Mouse (Mus musculus) intestine, embryonic 16.5 days (tissue): ENCODE results near the gene Fam89a. TPM values are rescaled to one million over a fixed set of nuclear protein-coding genes. Genes with fewer than 3 reads are reported as not detected.

ENCODE experiments used
- ATAC-seq: fragments of 200-750 bp; cut with Nextera tagmentation; 2 replicates; pipeline ENCODE4 v1.8.0; 2017; ENCODE audit warnings: moderate TSS enrichment, moderate library complexity
- H3K27ac ChIP-seq: fragments of 300-500 bp; sonication (generic); 2 replicates; pipeline ENCODE4 v1.5.1; 2014; ENCODE audit warnings: mild to moderate bottlenecking, low read length
- H3K27me3 ChIP-seq: fragments of 300-500 bp; sonication (generic); replicated peaks from 2 replicates; pipeline ENCODE4 v1.6.1; 2014; ENCODE audit warnings: low read length, control low read depth, mixed read lengths; ENCODE audit not compliant: control insufficient read depth, insufficient read depth
- H3K36me3 ChIP-seq: fragments of 300-500 bp; sonication (generic); 2 replicates; pipeline ENCODE4 v1.6.1; 2014; ENCODE audit warnings: low read length, control low read depth; ENCODE audit not compliant: control insufficient read depth, insufficient read depth
- H3K4me1 ChIP-seq: fragments of 300-500 bp; sonication (generic); 2 replicates; pipeline ENCODE4 v1.6.1; 2014; ENCODE audit warnings: low read length, control low read depth, mixed read lengths; ENCODE audit not compliant: control insufficient read depth, insufficient read depth
- H3K4me2 ChIP-seq: fragments of 300-500 bp; sonication (generic); 2 replicates; pipeline ENCODE4 v1.6.1; 2014; ENCODE audit warnings: low read depth, low read length, control low read depth
- H3K4me3 ChIP-seq: fragments of 300-500 bp; sonication (generic); 2 replicates; pipeline ENCODE4 v1.5.1; 2014; ENCODE audit warnings: mild to moderate bottlenecking, low read length
- H3K9ac ChIP-seq: fragments of 300-500 bp; sonication (generic); 2 replicates; pipeline ENCODE4 v1.6.1; 2014; ENCODE audit warnings: low read depth, low read length
- H3K9me3 ChIP-seq: fragments of 300-500 bp; sonication (generic); 2 replicates; pipeline ENCODE4 v1.6.1; 2016; ENCODE audit warnings: low read length, control low read depth; ENCODE audit not compliant: control insufficient read depth
- WGBS: fragments of 180-500 bp; shearing (Covaris S2); extraction: QIAGEN DNeasy Blood & Tissue Kit; methylation state at CpG from one replicate; pipeline ENCODE4 v1.1.7; 2014; 5-methylcytosine and 5-hydroxymethylcytosine counted together
- polyA plus RNA-seq: library from polyadenylated mRNA; unstranded; fragments of >200 nt; fragmentation: Nextera tagmentation; extraction: Ambion mirVana; gene quantifications from 2 replicates; pipeline ENCODE4 v1.2.1, GENCODE M21; 2015

Fam89a gene
- polyA plus RNA-seq, 1 experiment from 2014 or later = 2.9 TPM

DNA sequence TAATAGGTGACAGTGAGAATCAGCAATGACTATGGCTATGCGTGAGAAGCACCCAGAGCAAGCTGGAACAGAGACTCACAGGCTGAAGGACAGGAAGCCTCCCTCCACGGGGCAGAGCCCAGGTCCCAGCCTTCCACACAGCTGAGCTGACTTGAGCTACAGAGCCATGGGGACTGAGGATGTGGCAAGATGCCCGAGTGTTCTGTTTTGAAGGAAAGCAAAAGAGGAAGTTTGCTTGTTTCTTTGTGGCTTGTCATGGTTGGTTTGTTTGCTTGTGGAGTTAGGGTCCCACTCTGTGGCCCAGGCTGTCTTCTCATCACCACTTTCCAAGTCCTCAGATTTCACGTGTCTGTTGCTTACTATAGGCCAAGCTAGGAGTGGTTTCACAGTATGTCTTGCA, 39.0 kb upstream of the Fam89a start:
- H3K9ac ChIP-seq = no peak overlapping the region
- 72% methylated on average over 4 of the region's 4 CpGs for WGBS
- H3K36me3 ChIP-seq = no peaks in the 10 kb centered on the region
- no peak overlapping the region for H3K27ac ChIP-seq
- no peak overlapping the region for H3K4me3 ChIP-seq
- ATAC-seq = no peak
- peaks cover 29% of the 10 kb centered on the region for H3K4me1 ChIP-seq
- no peaks in the 10 kb centered on the region for H3K9me3 ChIP-seq
- no peak overlapping the region for H3K4me2 ChIP-seq
- peaks cover 50% of the 10 kb centered on the region for H3K27me3 ChIP-seq

DNA sequence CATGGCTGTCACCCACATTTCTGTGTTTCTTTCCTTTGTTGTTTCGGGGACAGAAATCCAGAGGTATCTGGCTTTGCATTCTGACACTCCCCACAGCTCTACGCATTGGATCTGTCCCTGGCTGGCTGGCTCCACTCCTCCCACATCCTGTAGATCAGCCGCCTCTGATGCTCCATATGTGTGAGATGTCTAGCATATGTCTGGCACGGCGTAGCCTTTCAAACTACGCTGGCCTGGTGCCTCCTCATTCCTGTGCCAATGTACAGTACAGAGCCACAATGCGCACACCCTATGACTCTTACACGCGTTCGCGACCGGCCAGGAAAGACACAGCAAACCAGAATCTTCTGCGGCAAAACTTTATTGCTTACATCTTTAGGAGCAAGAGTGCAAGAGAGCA, 33.0 kb upstream of the Fam89a start:
- 89% methylated on average over 13 of the region's 13 CpGs for WGBS
- H3K4me1 ChIP-seq = no peaks in the 10 kb centered on the region; the same call in 1 of the 2 replicates

GRCm38 (mm10) chr8:124783228-124783627, 31.6 kb upstream of the Fam89a start:
- no peak overlapping the region for H3K27ac ChIP-seq
- no peak overlapping the region for H3K4me2 ChIP-seq
- no peak for ATAC-seq
- H3K4me3 ChIP-seq = no peak overlapping the region
- WGBS = 85% methylated on average over 15 of the region's 15 CpGs
- H3K36me3 ChIP-seq = no peaks in the 10 kb centered on the region
- H3K9ac ChIP-seq = no peak overlapping the region
- H3K9me3 ChIP-seq = no peaks in the 10 kb centered on the region
- no peaks in the 10 kb centered on the region; the same call in 1 of the 2 replicates for H3K4me1 ChIP-seq
- H3K27me3 ChIP-seq = no peaks in the 10 kb centered on the region; the same call in 1 of the 2 replicates

More for the DNA sequence above, 33.0 kb upstream of the Fam89a start:
- Histone ChIP-seq H3K36me3 (no peaks in the 10 kb centered on the region), H3K9ac (no peak overlapping the region), H3K4me3 (no peak overlapping the region), H3K9me3 (no peaks in the 10 kb centered on the region), H3K27ac (no peak overlapping the region), H3K4me2 (no peak overlapping the region), H3K27me3 (no peaks in the 10 kb centered on the region; the same call in 1 of the 2 replicates)
- no peak for ATAC-seq

DNA sequence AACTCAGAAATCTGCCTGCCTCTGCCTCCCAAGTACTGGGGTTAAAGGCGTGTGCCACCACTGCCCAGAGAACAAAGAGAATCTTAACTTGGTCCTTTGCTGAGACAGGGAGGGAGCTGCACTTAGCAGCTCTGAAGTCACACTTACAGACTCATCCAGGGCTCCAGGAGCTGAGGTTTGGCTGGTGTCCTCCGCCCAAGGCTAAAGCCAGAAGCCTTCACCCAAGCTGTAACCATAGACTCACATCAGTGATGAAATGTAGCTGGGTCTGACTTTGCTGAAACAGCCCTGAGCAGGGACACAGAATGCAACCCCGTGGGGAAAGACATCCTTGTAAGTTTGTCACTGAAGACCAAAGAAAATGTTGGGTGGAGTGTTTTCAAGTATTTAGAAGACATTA, 30.8 kb upstream of the Fam89a start:
- no peak for ATAC-seq
- WGBS = 80% methylated on average over 3 of the region's 3 CpGs
- no peaks in the 10 kb centered on the region; the same call in 1 of the 2 replicates for H3K4me1 ChIP-seq
- H3K9ac ChIP-seq = no peak overlapping the region
- no peaks in the 10 kb centered on the region for H3K36me3 ChIP-seq
- H3K4me2 ChIP-seq = no peak overlapping the region
- no peak overlapping the region for H3K4me3 ChIP-seq
- H3K9me3 ChIP-seq = no peaks in the 10 kb centered on the region
- no peak overlapping the region for H3K27ac ChIP-seq
- no peaks in the 10 kb centered on the region; the same call in 1 of the 2 replicates for H3K27me3 ChIP-seq

- Histone ChIP-seq H3K9me3 (no peaks in the 10 kb centered on the region), H3K4me3 (no peak overlapping the region), H3K9ac (no peak overlapping the region), H3K36me3 (no peaks in the 10 kb centered on the region), H3K27ac (no peak overlapping the region), H3K4me1 (peaks cover 3% of the 10 kb centered on the region; the same call in 1 of the 2 replicates), H3K27me3 (no peaks in the 10 kb centered on the region), H3K4me2 (no peak overlapping the region)
- peak; percentile 66; the same call in 1 of the 2 replicates for ATAC-seq
- WGBS = 9% methylated on average over 7 of the region's 7 CpGs
These were observed 28.6 kb upstream of the Fam89a start for GRCm38 (mm10) chr8:124780236-124780635.

DNA sequence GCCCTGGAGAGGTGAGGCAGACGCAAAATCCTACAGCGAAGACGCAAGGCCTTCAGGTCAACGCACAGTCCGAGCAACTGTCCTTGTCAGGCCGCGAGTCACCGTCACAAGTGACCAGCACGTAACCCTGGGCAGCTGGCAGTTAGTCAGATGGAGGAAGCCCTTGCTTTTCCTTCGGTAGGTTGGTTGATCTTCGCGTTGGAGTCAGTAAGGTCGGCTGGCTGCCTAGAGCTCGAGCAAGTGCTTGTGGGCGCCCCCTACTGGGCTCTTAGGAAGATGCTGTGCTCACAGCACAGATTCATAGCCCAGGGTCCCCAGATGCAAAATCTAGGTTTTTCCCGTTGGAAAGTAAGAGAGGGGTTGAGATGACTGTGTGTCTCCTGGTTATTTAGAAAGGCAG, 24.1 kb upstream of the Fam89a start:
- 12% methylated on average over 16 of the region's 16 CpGs for whole genome bisulfite sequencing
- Histone ChIP-seq H3K27me3 (no peaks in the 10 kb centered on the region), H3K4me1 (peaks cover 3% of the 10 kb centered on the region; the same call in 1 of the 2 replicates), H3K9ac (no peak overlapping the region), H3K4me3 (peak overlapping the region; percentile 16; the same call in 1 of the 2 replicates), H3K27ac (no peak overlapping the region), H3K36me3 (no peaks in the 10 kb centered on the region), H3K9me3 (no peaks in the 10 kb centered on the region), H3K4me2 (peak overlapping the region; percentile 50)
- no peak for ATAC-seq

- WGBS = 42% methylated on average over 2 of the region's 2 CpGs
- Histone ChIP-seq H3K27ac (no peak overlapping the region), H3K4me3 (no peak overlapping the region), H3K9me3 (no peaks in the 10 kb centered on the region), H3K9ac (no peak overlapping the region), H3K4me1 (peaks cover 3% of the 10 kb centered on the region; the same call in 1 of the 2 replicates), H3K36me3 (no peaks in the 10 kb centered on the region), H3K27me3 (no peaks in the 10 kb centered on the region), H3K4me2 (no peak overlapping the region)
- no peak for ATAC-seq
These were observed 20.8 kb upstream of the Fam89a start for GRCm38 (mm10) chr8:124772389-124772788.

DNA sequence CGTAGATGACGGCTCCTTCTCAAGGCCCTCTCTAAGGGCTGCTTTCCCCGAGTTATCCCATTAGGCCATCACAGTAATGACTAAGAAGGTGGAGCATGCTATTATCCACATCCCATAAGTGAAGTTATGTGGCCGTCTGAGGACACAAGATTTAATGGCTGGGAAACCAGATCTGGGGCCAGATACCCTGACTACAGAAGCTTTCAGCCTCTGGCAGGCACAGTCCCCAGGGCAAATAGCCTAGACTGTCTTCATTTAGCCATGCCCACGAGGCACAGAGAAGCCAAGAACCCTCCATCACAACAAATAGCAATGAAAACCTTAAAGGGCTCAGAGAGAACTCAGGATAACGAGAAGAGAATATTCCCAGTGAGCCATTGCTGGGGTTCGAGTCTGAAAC, 11.4 kb upstream of the Fam89a start:
- ATAC-seq = no peak
- H3K36me3 ChIP-seq = no peaks in the 10 kb centered on the region
- no peak overlapping the region for H3K27ac ChIP-seq
- H3K4me1 ChIP-seq = no peaks in the 10 kb centered on the region
- H3K4me2 ChIP-seq = no peak overlapping the region
- H3K4me3 ChIP-seq = no peak overlapping the region
- no peak overlapping the region for H3K9ac ChIP-seq
- no peaks in the 10 kb centered on the region for H3K9me3 ChIP-seq
- WGBS = 70% methylated on average over 7 of the region's 7 CpGs
- no peaks in the 10 kb centered on the region for H3K27me3 ChIP-seq

GRCm38 (mm10) chr8:124758544-124758943, 6.9 kb upstream of the Fam89a start:
- Histone ChIP-seq H3K9me3 (no peaks in the 10 kb centered on the region), H3K27me3 (no peaks in the 10 kb centered on the region), H3K4me1 (peaks cover 14% of the 10 kb centered on the region), H3K36me3 (no peaks in the 10 kb centered on the region), H3K4me2 (no peak overlapping the region), H3K27ac (no peak overlapping the region), H3K4me3 (no peak overlapping the region), H3K9ac (no peak overlapping the region)
- WGBS = 42% methylated on average over 3 of the region's 3 CpGs
- no peak for ATAC-seq

DNA sequence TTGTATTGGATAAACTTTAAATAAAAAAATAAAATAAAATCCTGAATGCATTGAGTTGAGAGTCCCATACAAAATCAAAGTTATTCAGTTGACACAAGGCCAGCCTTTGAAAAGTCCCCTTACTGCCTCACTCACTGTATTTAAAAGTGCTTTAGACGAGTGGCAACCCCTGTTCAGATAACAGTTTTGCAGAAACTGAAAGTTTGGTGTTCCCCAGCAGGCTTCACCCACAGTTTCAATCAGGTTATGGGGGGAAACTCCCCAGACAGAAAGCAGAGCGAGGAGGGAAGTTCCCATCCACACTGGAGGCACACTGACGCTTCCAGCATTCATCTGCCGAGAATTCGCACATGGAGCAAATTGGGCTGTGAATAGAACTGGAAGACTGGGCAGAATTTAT, 5.0 kb upstream of the Fam89a start:
- H3K9me3 ChIP-seq = no peaks in the 10 kb centered on the region
- no peak for ATAC-seq
- H3K4me2 ChIP-seq = no peak overlapping the region
- no peak overlapping the region for H3K9ac ChIP-seq
- H3K36me3 ChIP-seq = no peaks in the 10 kb centered on the region
- H3K27ac ChIP-seq = no peak overlapping the region
- H3K27me3 ChIP-seq = 0 out of 2 replicates have a peak, but pooled peaks cover 4% of the 10 kb centered on the region
- 74% methylated on average over 5 of the region's 5 CpGs for WGBS
- peaks cover 22% of the 10 kb centered on the region for H3K4me1 ChIP-seq
- no peak overlapping the region for H3K4me3 ChIP-seq
